Mouse (Mus musculus): ENCODE results near the gene Gtf2h4. TPM values are rescaled to one million over a fixed set of nuclear protein-coding genes. Genes with fewer than 3 reads are reported as not detected.
A peak's percentile ranks its signal among the peaks of the same experiment; 100 is the strongest.

The Gtf2h4 gene
- total RNA-seq, 2 experiments from 2014 or later = 20.6 to 29.2 TPM

DNA sequence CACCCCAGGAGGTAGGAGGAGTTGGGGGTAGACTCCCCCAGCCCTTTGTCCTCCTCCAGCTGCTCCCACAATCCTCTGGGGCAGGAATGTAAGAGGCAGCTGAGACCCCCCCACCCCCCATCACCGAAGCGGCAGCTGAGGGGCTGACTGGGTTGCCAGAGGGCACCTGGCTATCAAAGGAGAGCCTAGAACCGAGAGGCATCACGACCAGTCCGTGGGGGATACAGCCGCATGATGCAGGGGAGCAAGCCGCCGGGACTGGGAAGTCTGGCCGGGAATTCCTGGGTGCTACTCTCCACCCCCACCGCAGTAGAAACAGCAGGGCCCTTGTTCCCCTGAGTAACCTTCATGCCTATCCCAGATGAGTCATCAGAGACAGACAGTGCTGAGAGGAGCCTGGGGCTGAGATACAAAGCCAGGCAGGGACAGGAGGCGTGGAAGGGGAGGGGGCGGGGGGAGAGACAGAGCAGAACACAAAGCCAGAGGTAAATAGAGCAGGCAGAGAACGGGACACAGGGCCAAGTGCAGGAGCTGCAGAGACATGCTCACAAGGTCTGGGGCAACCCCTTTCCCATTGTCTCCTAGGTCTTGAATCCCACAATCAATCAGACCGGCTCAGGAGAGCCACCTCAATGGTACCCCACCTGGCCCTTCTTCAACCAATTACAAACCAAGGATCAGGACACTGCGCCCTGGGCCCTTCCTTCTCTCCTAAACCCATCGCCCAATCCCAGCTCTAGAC, 24.4 kb upstream of the Gtf2h4 start:
- DNase-seq (ENCODE audit: low spot score in 2 of 2) = no peak

DNA sequence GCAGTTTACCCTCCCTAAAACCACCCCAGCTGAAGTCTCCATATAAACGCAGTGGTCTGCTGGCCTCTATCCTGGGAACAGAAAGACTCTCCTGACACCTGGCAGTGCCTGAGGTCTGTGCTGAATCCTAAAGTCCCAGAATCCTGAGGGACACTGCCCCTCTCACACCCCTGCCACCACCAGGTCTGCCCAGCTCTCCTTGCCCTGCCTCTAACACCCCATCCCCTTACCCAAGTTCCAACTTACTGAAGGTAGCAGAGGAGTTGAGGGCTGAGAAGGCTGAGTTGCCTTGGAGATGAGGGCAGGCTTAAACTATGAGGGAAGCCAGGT, 23.9 kb upstream of the Gtf2h4 start:
- DNase-seq (ENCODE audit: low spot score in 2 of 2) = no peak

DNA sequence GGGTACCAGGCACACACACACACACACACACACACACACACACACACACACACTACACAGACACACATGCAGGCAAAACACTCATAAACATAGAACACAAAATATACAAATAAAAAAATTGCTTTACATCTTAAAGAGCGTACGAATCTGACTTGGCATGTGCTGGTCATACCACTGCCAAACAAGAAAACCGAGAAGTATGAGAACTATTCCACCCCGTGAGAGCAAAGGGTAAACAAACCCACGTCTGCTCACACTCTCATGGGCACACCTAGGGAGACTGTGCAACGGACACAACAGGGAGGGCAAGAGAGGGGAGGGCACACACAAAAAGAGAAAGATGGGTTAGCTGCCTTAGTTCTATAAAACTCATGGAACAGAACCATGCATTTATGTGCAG, 23.2 kb upstream of the Gtf2h4 start:
- no peak for DNase-seq (ENCODE audit: low spot score in 2 of 2)

DNA sequence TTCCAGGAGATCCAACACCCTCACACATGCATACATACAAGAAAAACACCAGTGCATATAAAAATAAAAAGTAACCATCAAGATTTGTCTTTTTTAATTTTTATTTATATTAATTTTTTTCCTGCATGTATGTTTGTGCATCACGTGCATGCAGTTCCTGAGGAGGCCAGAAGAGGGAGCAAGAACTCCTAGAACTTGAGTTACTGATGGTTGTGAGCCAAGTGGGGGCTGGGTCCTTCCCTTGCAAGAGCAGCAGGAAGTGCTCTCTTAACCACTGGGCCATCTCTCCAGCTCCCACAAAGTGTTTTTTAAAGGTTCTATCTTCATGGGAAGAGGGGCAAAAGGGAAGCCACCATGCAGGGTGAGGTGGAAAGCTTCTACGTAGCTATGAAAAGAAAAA, 21.8 kb upstream of the Gtf2h4 start:
- peak in 1 of 2 experiments; percentile 57 for DNase-seq (ENCODE audit: low spot score in 2 of 2)

DNA sequence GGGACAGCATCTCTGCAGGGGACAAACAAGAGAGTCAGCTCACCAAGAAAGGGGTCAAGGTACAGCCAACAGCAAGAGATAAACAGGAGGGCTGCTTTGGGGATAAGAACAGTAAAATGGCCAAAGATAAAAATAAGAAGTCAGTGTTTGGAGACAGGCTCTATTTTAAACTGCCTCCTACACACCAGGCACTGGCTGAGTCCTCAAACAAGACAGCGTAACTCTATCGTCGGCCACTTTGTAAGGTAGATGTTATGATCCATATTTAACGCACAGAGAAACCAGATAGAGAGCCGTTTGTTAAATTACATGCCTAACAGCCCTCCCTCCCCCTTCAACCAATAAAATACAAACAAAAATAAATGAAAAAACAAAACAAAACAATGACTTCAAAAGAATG, 20.4 kb upstream of the Gtf2h4 start:
- no peak for DNase-seq (ENCODE audit: low spot score in 2 of 2)

DNA sequence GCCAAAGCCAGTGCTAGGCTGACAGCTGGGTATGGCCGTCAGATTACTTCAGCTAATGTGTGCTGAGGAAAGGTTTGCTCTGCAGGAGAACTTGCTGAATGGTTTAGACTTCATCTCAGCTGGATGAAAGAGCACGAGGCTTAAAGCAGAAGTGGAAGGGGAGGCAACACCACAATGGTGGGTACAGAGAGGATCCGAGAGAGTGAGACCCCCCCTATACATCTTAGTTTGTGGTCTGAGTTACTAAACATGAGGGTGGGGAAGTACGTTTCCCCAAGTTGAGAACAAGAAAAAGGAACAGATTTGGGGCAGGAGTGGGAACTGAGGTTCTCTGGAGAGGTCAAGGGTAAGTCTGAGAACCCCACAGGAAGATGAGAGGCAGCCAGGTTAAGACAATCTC, 18.8 kb upstream of the Gtf2h4 start:
- no peak for DNase-seq (ENCODE audit: low spot score in 2 of 2)

DNA sequence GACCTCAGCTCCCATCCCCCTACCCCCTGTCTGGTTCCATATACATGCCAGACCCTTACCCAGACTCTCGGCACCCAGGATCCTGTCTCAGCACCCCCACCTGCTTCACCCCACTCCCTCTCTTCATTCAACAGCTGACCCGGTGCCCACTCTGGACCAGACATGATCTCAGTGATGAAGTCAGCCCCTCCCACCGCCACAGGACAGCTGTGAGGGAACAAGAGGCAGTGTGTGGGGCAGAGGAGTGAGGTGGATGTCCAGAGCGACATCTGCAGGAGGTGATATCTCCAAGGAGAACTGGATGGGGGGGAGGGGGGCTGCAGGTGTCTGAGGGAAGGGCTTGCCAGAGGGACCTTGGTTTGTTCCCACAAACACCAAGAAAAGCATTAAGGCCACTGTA, 18.3 kb upstream of the Gtf2h4 start:
- no peak for DNase-seq (ENCODE audit: low spot score in 2 of 2)

DNA sequence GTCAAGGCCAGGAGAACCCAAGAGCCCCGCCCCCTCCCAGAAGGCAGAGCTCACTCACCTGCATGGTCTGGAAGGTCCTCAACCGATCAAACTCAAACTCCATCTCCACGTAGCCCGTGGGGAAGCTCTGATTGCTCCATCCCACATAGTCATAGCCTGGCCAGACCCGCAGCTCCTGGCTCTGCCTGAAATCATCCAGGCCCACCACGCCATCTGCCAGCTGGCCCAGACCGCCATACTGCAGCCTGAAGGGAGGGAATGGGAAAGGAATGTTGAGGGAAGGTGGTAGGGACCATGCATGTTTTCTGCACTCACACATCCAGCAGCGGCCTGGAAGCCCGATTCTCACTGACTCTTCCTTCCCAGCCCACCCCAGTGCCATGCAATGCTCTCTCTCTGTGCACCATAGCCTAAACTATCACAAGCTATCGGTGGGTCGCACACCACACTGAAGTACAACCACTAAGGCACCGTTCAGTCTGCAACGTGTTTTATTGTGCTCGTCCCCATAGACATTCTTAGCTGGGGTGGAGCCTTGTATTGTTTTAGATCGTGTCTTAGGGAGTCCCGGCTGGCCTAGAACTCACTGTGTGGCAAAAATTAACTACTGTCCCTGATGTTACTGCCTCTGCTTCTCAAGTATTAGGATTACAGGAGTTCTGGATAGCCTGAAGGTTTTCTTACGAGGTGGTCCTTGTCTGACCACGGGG, 16.6 kb upstream of the Gtf2h4 start:
- no peak for DNase-seq (ENCODE audit: low spot score in 2 of 2)

DNA sequence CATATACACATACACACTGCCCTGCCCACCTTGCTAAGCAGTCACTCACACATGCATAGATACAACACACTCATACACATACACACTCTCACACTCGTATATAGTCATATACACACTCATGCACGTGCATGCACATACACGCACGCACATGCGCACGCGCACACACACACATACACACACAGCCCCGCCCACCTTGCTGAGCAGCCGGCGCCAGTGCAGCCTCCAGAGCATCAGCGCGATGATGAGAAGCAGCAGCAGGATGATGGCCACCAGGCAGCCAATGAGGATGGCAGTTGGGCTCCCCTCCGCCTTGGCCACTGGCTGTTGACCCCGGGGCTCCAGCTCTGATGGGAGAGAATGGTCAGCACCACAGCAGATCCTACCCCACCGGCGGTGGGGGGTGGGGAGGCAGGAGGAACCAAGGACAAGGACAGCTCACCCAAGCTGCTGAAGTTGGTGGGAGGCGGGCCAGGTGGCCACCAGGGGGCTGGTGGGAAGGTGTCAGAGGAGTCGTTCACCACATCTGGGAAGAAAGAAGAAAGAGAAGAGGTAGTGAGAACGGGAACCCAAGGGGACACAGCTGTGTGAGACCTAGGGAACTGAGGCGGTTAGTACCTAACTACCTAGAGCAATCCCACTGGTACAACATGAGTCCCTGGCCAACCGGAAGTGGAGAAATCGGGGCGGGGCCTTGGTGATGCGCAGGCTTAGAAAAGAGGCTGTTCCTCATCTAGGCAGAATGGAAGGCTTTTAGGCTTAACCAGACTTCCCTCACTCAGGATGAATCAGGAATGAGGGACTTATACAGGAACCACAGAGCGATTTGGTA, 15.0 kb upstream of the Gtf2h4 start:
- no peak for DNase-seq (ENCODE audit: low spot score in 2 of 2)

DNA sequence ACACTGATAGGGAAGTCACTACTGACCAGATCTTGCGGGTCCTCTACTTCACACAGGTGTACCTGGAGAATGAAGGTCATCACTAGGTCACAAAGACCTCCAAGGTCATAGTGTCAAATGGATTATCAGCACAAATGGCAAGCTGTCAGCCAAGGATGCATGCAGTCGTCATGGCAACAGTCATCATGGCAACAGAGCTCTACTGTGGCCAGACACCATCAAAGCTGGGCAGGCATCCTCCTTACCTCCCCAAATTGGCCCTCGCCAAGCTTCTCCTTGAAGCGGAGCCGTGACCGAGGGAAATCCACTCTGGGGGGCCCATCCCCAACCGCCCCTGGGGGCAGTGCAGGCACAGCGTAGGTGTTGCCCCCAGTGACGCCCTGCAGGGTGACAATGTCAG, 11.5 kb upstream of the Gtf2h4 start:
- no peak for DNase-seq (ENCODE audit: low spot score in 2 of 2)

DNA sequence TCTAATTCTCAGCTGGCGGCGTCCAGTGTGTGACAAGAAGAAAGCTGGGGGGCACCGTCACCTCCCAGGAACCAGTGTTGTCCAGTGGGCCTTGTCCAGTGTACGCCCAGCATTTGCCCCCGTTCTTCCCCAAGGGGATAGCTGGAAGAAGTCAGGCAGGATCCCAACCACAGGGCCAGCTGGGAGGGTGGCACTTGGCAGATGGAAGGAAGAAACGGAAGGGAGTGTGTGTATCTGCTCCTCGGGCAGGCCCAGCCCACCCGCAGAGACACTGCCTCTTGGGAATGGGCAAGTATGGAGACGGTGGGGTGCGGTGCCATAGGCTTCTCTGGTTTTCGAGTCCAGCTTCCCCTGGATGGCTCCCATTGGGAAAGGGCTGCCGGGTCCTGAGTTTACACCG, 8.4 kb upstream of the Gtf2h4 start:
- no peak for DNase-seq (ENCODE audit: low spot score in 2 of 2)

DNA sequence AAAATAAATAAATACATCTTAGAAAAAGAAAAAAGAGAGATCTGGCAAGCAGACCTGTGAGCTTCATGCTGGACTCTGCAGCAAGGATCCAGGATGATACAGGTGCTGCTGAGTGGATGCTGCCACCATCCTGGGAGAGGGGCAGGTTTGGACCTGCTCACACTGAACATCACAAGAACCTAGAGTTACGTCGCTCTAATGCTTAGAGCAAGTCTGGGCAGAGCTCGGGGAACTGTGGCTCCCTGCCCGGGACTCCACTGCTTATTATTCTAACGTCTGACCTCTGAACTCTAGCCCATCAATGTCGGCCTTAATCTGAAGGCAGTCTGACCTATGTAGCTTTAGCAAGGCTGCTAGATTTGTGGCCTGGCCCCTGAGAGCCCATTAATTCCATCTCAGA, 7.1 kb upstream of the Gtf2h4 start:
- no peak for DNase-seq (ENCODE audit: low spot score in 2 of 2)

DNA sequence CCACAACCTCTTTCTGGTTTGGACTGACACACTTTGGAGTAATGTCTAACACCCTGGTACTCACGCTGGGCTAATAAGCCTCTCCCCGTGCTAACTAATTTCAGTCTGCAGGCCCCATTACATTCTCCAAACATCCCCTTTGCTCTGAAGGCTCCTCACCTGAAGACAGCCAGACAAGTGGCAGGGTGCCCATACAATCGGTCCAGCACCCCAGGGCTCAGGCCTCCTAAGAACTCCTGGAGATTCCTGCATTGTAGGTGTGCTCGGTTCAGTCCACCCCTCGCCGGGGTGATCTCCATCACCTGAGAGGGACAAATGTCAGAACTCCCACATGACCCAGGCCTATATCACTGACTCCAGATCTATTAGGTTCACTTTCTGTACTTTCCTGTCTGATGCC, 1.0 kb downstream of the Gtf2h4 start:
- no peak for DNase-seq (ENCODE audit: low spot score in 2 of 2)

DNA sequence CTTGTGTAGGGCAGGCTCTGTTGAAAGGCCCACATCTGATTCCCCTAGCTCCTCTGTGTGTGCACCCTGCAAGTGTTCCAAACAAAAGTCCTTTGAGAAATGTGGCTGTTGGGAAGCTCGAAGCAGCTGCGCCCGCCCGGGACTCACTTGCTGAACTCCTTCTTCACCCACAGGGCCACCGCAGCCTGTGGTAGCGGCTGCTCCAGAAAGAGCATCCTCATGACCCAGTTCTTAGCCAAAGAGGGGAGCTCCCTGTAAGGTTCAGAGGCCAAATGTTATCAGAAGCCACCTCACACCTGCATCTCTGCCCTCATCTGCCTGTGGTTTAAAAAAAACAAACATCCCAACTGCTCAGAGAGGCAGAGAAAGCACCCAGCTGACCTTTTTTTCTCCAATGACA, 1.7 kb downstream of the Gtf2h4 start:
- DNase-seq (ENCODE audit: low spot score in 2 of 2) = no peak

DNA sequence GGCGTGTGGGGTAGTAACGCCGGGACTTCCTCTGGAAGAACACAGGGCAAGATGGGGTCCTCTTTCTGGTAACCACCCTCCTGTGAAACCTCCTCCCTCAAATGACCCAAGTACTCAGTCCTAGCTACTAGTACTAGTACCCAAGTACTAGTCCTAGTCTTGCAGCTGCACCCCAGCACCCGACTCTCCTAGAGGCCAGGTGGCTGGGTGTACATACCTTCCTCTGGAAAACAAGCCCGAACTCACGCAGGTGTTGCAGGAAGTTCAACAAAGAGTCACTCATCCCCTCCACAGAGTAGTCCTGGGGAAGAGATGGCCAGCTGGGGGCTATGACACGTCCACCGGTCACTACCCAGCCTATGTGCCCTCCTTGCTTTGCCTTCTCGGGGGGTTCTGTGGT, 3.8 kb downstream of the Gtf2h4 start:
- DNase-seq (ENCODE audit: low spot score in 2 of 2) = no peak

DNA sequence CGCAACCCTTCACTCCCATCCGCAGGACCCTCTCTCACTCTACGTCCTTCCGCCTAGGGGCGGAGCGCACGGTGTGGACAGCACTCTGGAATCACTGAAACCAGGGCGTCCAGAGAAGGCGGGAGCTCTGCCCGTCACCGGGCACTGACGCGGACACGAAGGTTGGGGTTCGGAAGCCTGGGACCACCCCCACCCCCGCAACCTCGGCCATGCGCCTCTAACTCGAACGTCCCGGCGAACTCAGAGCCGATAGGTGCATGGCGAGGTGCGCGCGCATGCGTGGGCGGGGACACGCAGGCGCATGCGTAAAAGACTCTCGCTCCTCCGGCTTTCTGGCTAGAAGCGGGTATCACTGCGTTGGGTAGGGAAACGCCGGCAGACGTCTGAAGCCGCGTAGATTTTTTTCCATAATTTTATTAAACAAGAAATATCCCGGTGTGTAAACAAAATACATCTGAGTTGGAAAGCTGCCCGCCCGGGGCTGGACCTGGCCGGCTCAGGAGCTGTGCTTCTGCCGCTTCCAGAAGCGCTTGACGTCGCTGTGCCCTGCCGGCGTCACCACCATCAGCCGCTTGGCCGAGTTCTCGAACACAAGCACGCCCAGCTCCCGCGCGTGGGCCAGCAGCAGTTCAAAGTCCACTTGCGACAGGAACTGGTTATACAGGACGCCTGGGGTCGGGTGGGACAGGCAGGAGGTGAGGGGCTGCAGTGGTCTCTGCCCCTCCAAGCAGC, 6.0 kb downstream of the Gtf2h4 start, which contains the start of gene Vars2:
TSS of gene Vars2 (minus strand) at position 259 of the 732 bp plus-strand sequence.
- DNase-seq (ENCODE audit: low spot score in 2 of 2) = peak; percentile 94 to 95

DNA sequence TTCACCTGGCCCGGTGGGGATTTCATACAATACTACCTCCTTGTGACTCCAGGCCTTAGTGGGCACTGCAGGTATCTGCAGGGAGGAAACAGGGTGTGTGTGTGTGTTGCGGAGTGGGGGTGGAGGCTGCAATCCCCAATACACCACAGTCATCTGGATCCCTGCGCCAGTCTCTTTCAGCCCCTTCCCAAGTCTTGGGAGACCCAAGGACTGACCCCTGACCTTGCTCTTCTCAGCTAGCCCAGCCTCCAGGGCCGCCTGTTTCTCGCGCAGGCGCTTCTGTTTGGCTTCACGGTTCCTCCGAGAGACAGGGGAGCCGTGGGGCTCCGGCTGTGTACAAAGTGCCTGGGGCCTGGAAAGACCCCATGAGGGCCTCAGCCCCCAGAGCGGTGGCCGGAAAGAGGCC, 6.7 kb downstream of the Gtf2h4 start:
- no peak for DNase-seq (ENCODE audit: low spot score in 2 of 2)

DNA sequence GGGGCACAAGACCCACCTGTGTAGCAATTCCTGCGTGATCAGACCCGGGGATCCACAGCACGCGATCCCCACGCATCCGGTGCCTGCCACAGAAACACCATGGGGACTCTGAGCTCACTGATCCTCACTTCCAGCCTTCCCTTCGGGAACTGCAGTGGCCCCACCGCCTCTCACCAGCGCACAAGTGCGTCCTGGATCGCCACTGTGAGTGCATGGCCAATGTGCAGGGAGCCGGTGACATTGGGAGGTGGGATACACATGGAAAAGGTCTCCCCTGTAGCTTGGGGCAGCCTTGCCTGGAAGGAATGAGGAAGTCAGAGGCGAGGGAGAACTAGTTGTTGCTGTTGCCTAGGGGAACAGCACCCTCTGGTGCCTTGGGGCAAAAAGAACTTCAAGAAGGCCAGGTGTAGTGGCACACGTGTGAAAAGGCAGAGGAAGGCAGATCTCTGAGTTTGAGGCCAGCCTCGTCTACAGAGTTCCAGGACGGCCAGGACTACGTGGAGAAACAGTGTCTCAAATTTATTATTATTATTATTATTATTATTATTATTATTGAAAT, 7.5 kb downstream of the Gtf2h4 start:
- DNase-seq (ENCODE audit: low spot score in 2 of 2) = no peak

DNA sequence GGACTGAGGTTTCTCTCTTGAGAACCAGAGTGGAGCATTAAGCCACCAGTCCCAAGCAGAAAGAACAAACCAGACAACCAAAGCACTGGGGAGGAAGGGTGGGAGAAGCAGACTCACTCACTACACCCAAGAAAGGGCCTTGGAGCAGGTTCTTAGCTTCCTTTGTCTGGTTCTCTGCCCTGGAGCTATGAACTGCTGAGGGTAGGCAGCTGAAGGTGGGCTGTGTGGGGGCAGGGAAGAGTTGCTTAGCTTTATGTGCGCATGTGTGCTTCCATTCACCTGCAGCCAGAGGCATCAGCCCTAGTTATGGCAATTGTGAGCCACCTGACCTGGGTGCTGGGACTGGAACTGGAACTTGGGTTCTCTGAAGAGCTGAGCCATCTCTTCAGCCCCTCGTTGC, 20.5 kb downstream of the Gtf2h4 start:
- no peak for DNase-seq (ENCODE audit: low spot score in 2 of 2)

DNA sequence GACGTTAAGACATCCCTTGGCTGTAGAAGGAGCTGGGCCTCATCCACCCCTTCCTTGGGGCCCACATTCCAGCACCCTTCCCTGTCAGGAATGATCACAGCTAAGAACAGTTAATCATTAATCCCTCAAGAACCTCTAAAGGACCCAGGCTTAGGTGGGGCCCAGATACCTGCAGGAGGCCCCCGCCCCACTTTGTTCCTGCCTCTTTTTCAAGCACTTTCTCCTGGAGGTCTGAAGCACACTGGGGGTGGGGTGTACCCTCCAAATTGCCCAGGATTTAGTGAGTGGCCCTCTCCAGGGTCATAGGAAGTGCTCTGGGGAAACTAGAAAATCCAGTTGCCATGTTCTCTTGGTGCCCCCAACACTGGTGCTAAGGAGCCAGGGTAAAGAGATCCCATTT, 24.1 kb downstream of the Gtf2h4 start:
- DNase-seq (ENCODE audit: low spot score in 2 of 2) = no peak

DNA sequence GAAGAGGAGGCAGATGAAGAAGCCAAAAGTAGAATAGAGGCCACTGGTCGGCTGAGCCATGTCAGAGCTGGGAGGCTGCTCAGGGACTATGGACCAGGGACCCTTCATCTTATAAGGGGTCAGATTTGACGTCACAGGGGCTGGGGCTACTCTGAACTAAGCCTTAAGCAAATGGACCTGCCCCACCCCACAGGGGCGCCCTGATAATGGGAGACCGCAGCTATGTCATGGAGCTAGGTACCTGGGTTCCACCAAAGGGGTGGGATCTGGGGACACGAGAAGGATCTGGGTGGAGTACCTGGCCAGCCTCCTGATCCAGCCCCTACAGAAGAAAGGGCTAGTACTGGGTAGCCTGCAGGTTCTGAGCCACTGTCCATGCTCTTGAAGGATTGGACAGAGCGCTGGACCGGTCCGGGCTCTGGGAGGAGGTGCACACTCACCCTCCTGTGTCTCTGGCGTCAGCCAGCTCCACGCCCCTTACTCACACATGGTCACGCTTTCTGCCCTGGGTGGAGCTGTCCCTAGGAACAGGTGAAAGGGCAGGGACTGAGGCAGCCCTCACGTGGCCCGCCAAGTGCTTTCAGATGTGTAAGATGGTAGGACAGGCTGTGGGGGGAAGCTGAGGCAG, 29.8 kb downstream of the Gtf2h4 start, which contains the start of gene Mucl3:
TSS of gene Mucl3 (minus strand) at position 87 of the 628 bp plus-strand sequence.
- no peak for DNase-seq (ENCODE audit: low spot score in 2 of 2)
